Mouse (Mus musculus) erythroblast, adult 5-6 weeks (primary cell): Measurements from ENCODE around the gene S100a5. TPM values are rescaled to one million over a fixed set of nuclear protein-coding genes. Genes with fewer than 3 reads are reported as not detected.

Experiments
- ATAC-seq: replicated peaks from 2 replicates; pipeline ENCODE4 v1.8.0; 2016; ENCODE audit warnings: moderate number of reproducible peaks, mild to moderate bottlenecking, moderate TSS enrichment, inconsistent platforms; ENCODE audit not compliant: poor library complexity, low FRiP score, severe bottlenecking
- total RNA-seq, 2 experiments: library from RNA; stranded (forward) in 1 of 2; stranded (reverse) in 1 of 2; fragments of 150-400 nt in 1 of 2; fragments of 200-764, 138-1000 nt in 1 of 2; gene quantifications; 2 replicates each; pipeline versions ENCODE4 v1.2.3 to v1.2.4; 2015 to 2017; ENCODE audit warnings: low replicate concordance in 2 of 2

The S100a5 gene
- total RNA-seq (2015; ENCODE audit: low replicate concordance) = not detected in 2 replicates
- total RNA-seq (2017; ENCODE audit: low replicate concordance) = not detected in 2 replicates

DNA sequence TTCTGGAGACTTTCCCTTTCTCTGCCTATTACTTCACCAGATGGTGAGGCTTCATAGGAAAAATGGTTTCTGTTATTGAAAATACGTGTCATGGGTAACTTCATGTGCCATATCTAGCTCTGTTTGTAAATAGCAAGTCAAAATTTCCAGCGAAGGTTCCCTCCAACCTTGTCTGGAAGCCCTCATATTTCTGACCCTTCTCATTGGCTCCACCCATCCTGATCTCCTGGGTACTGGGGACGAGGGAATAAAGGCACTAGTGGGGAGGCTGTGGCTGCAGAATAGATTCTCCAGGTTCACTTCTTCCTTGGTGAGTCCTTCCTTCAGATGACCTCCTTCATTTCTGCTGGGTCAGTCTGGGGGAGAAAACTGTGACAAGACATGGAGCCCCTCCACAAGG is at the start of gene S100a5:
S100a5 (plus strand) TSS at position 301 of the 400 bp plus-strand sequence.
- ATAC-seq = no peak

- 0 out of 2 replicates have a peak, but pooled peaks have one; percentile 44 for ATAC-seq
These were observed 48.2 kb upstream of the S100a5 start, which contains the start of gene S100a3 for GRCm38 (mm10) chr3:90560008-90560628. TSS of gene S100a3 (plus strand) at chr3:90560578.

DNA sequence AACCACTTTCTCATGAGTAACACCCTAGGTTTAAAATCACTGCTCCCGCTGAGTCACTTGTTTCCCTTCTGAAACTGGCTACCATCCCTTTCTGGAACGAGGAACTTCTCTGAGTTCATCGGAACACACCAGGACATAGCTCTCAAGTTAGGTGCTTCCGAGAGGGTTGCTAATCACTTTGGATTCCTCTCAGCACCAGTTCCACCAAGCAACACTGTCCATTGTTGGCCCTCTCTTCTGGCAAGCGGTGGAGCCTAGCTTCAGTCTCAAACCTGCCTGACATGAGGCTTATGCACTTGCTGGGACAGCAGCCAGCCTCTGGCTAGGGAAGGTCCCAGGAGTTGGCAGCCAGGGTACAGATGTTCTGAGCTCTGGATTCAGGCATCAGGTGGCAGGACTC is 33.6 kb upstream of the S100a5 start:
- no peak for ATAC-seq

- no peak for ATAC-seq
These were observed 33.0 kb upstream of the S100a5 start for GRCm38 (mm10) chr3:90575320-90575719.

GRCm38 (mm10) chr3:90576351-90577001 is 31.8 kb upstream of the S100a5 start:
- ATAC-seq = no peak

DNA sequence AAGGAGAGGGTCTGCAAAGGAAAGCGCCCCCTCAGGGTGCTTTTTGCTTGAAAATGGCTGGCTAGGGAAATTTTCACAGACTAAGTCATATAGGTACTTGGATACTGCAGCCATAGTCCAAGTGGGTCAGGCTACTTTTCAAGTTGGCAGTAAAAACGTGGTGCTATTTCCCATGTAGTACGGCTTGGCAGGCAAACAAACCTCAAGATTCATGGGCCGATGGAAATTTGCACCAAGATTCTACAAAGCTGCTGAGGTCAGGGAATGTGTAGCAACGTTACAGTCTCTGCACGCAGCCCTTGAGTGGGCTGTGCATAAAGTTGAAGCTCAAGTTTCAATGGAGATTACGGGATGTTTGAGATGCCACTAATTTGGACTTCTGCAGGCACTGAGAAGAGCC is 28.9 kb upstream of the S100a5 start:
- ATAC-seq = no peak

DNA sequence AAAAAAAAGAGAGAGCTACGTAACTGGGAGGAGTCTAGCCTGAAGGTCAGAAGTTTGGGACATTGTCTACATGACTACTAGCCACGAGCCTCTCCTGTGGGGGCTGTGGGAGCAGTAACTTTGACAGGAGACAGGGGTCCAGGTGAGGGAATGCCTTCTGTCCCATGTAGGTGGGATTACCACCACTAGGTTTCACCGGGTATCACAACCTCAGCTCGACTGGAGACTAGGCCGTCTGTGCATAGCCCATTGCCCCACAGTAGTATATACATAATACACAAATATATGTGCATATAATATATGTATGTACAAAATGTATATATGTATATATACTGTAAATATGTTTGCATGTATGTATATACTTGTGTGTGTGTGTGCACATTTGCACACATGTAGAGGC is 27.2 kb upstream of the S100a5 start:
- no peak for ATAC-seq

DNA sequence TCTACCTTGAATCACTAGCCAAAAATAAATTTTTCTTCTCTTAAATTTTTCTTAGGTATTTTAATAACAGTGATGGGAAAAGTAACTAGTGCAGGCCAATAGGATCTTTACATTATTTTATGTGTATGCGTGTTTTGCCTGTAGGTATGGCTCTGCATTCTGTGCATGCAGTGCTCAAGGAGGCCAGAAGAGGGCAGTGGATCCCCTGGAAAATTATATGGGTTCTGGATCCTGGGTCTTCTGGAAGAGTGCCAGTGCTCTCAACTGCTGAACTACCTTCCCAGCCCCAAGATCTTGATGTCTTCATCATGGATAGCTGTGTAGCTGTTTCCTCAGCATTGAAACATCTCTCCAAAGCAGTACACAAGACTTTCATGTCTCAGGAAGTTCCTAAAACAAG is 26.2 kb upstream of the S100a5 start:
- ATAC-seq = no peak

- no peak for ATAC-seq
These were observed 25.8 kb upstream of the S100a5 start for GRCm38 (mm10) chr3:90582556-90582955.

DNA sequence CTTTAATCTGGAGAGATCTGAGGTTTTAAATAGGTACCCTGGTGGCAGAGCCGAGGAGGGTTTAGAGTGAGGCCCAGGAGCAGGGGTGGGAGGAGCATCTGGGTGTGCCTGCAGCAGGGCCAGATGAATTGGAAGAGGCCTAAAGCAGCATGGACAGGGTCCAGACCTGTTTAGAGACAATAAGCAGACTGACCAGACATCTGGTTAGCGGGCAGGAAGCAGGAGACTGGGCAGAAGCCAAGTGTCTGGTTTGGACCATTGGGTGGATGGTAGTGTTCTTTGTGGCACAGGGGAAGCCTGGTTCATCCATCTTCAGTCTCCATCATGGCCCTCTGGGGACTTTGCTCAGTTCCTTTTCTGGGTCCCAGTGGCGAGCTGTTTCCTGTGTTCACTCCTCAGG is 24.4 kb upstream of the S100a5 start:
- ATAC-seq = no peak

- peak; percentile 73 for ATAC-seq
These were observed 22.7 kb upstream of the S100a5 start for GRCm38 (mm10) chr3:90585595-90585994.

DNA sequence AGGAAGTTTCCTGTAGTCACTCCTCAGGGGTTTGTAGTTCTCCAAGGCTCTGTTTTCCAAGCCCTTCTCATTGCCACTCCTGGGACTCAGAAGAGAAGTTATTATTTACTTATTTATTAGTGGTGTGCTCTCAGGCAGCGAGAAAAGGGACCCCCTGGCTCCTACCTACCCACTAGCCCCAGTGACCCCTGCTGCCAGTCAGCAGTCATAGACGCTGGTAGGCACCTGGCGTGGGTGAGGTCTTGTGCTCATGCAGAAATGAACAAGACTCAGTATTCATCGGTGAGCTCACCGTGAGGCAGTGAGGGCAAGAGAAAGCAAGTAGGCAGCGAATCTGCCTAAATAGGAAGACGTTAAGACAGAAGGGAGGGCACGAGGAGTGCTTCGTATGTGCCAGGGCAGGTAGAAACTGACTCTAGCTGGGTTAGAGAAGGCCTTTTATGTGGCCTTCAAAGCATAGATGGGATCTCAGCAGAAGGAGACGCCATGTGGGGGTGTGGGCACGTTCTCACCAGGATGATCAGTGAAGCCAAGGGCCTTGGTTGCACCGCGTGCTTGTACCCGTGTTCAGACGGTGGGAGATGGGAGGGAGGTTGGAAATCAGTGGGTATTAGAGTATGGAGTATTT is 22.2 kb upstream of the S100a5 start:
- peak; percentile 17; the same call in 1 of the 2 replicates for ATAC-seq

- ATAC-seq = peak; percentile 38; the same call in 1 of the 2 replicates
These were observed 21.4 kb upstream of the S100a5 start for GRCm38 (mm10) chr3:90586906-90587305.

- no peak for ATAC-seq
These were observed 20.8 kb upstream of the S100a5 start for GRCm38 (mm10) chr3:90587361-90588101.

GRCm38 (mm10) chr3:90589390-90589789 is 18.9 kb upstream of the S100a5 start:
- no peak for ATAC-seq

DNA sequence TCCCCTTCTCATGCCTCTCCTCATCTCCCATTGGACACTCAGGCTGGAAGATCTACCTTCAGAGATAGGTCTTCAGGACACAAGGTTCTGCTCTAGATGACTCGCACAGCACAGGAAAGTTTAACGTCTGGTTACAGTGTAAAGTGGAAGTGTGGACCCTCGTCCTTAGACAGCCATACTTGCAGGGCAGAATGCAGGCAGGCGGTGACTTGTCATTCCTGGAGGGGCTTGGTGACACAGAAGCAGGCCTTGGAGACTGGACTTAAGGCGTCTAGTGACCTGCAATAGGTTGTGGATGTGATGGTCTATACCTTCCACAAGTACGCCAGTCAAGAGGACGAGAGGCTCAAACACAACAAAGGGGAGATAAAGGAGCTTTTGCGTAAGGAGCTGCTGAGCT is 18.4 kb upstream of the S100a5 start, which contains the start of gene S100a2:
S100a2 (plus strand) TSS at position 301 of the 400 bp plus-strand sequence.
- no peak for ATAC-seq

- ATAC-seq = no peak
These were observed 13.9 kb upstream of the S100a5 start for GRCm38 (mm10) chr3:90594466-90594865.

DNA sequence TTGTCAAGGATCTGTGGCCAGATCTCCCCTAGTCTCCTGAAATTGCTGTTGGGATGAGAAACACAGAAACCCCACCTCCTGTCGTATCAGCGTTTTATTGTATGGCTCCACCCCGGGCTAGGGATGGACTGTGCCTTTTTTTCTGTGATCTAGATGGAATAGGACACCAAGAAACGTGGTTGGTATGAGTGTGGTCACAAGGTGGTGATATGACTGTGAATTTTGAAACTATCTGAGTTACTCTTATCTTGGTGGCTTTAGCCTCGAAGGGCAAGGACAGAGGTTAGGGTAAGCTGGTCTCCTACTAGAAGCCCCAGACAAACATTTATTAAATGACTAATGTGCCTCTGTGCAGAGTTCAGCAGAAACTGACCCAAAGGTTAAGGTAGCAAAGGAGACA is 12.8 kb upstream of the S100a5 start:
- ATAC-seq = no peak

DNA sequence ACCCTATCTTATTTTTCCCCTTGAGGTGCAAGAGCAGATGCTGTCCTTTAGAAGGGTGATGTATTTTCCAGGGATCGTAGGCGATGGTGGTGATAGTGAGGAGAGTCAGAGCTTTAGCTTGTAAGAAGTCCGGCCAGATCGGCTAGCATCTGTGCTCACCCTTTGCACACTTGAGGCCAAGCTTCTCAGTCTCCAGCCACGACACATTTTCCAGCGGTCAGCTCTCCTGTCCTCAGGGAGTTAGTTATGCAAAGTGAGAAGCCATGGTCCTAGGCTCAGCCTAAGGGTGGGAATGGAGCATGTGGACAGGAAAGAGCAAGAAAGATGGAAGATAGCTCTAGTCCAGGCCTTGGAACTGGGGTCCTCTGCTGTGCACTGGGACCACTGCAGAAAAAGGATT is 11.5 kb upstream of the S100a5 start:
- ATAC-seq = no peak

- no peak for ATAC-seq
These were observed 10.6 kb upstream of the S100a5 start for GRCm38 (mm10) chr3:90597736-90598135.
